Mouse (Mus musculus): Measurements from ENCODE around the gene Glt1d1.

DNA sequence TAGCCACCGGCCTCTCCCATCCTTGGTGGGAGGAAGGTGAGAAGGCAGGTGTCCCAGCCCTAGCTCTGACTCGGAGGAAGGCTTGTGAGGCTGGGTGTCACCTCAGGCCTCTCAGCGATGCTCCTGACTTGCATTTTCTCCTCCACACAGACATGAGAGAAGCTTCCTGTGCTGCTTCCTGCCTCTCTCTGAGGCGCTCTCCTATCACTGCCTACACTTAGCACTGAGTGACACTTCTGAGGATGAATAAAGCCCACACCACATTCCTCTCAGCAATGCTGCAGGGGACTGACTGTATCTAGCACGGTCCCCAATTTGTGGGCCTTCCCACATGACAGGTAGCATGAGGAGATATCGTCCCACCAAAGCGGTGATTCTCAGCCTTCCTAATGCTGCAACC is 35.2 kb upstream of the Glt1d1 start:
- TF ChIP-seq EP300 (optimal IDR thresholded peaks at IDR 0.05) (no peak), CTCF (IDR thresholded peaks at IDR 0.05; ENCODE audit: low read depth) (no peak)
